Mouse (Mus musculus): ENCODE measurements around the gene Zbtb9.
"Not testable (repeated sequence)": the region's sequence is repeated elsewhere in the genome, so short reads cannot be mapped to it uniquely, and the experiment has no call there.

Gene Zbtb9

DNA sequence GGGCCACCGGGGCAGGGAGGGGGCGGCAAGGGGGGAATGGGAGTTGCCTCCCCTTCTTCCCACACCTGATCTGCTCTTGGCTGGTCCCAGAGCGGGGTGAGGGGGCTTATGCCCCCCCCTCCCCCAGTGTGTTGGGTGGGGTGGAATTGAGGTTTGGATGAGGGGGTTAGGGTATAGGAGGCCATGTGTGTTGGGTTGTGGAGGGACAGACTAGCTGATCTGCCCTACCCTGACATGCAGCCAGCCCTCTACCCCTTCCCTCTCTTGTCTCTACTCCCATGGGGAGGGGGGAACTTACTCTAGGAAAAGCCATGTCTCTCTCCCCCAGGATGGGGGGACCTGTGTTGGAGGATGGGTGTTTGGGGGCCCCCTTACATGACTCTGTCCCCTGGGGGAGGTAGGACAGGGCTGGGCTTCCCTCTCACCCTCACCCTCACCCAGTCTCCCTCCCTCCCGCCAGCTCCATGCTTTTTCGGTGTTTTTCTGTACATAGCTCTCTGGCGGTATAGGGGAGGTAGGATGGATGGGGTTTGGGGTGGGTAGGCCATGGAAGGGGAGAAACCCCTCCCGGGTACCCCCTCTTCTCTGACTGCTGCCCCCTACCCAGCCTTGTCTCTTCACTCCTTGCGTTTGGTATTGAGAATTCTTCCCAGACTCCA, 1.6 kb upstream of the Zbtb9 start:
- DNase-seq (ENCODE audit: low spot score in 2 of 2), result no peak

DNA sequence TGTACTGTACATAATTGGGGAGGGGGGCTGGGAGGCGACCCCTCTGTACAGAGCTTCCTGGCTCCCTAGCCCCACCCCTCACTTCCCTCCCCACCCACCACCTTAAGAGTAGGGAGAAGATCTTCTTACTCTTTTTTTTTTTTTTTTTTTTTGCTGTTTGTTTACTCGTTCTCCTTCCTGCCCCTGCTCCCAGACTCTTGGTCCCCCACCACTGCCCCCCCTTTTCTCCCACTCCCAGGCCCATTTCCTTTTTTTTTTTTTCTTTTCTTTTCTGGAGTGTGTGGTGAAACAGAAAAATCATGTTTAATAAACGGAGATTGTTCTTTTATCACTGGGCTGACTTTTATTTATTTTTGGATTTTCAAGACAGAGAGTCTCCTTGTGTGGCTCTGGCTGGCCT, 860 bp upstream of the Zbtb9 start:
- no peak for DNase-seq (ENCODE audit: low spot score in 2 of 2)

DNA sequence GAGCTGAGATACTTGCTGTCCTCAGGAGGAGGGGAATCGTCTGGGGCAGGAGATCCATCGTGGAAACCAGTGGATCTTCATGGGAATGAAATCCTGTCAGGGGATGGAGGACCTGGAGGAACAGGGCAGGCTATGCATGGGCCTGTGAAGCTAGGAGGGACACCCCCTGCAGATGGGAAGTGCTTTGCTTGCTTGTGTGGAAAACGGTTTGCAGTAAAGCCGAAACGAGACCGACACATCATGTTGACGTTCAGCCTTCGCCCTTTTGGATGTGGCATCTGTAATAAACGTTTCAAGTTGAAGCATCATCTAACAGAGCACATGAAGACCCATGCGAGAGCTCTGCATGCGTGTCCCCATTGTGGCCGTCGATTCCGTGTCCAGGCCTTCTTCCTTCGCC, 1.6 kb downstream of the Zbtb9 start:
- DNase-seq (ENCODE audit: low spot score in 2 of 2), result no peak

DNA sequence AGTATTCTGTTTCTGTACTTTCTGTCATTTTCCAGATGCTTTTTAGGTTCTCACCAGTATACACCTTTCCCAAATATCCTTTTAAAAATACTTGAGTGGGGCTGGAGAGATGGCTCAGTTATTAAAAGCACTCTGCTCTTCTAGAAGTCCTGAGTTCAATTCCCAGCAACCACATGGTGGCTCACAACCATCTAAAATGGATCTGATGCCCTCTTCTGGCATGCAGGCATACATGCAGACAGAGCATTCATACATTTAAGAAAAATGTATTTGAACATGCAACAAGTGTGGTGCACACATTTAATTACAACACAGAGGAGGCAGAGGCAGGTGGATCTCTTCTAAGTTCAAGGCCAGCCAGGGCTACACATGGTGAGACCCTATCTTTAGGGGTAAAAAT, 2.4 kb downstream of the Zbtb9 start:
- DNase-seq (ENCODE audit: low spot score in 2 of 2), result no peak

DNA sequence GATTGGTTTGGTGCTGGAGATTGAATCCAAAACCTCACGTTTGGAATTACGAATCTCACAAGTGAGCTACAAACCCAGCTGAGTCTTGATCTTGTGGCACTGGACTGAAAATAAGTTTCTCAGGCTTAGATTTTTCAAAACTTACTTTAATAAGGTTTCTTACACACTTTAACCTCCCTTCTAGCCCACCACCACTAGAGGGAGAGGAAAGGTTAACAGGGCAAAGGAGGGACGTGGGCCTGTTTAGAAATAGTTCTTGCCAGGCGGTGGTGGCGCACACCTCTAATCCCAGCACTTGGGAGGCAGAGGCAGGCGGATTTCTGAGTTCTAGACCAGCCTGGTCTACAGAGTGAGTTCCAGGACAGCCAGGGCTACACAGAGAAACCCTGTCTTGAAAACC, 4.4 kb downstream of the Zbtb9 start:
- not testable (repeated sequence) for DNase-seq (ENCODE audit: low spot score in 2 of 2)

DNA sequence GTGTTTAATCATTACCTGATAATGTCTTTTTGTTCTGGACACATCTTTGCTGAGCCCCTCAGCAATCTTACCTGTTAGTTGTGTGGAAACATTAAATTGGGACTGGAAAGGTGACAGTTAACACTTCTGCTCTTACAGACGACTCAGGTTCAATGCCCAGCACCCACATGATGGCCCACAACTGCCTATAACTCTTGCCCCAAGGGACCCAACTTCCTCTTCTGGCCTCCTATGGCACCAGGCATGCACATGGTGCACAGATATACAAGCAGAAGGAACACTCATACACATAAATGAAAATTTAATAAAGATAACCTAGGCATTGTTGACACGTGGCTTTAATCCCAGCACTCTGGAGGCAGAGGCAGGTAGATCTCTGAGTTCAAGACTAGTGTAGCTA, 6.5 kb downstream of the Zbtb9 start:
- no peak for DNase-seq (ENCODE audit: low spot score in 2 of 2)

DNA sequence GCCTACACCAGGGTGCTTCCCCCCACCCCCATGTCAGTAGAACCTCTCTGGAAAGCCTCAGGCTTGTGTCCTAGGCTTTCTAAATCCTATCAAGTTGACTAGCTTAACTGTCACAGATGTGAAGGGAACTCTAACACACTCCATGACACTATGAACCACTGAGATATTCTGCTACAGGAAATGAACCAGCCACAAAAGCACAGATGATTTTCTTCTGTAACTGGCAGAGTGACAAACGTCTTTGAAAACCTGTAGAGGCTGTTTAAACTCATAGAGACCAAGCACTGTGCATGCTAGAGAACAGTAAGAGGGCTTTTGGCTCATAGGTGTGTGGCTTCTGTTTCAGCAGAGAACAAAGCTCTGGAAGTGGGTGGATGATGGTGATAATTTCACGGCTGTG, 8.1 kb downstream of the Zbtb9 start:
- DNase-seq (ENCODE audit: low spot score in 2 of 2), result no peak

DNA sequence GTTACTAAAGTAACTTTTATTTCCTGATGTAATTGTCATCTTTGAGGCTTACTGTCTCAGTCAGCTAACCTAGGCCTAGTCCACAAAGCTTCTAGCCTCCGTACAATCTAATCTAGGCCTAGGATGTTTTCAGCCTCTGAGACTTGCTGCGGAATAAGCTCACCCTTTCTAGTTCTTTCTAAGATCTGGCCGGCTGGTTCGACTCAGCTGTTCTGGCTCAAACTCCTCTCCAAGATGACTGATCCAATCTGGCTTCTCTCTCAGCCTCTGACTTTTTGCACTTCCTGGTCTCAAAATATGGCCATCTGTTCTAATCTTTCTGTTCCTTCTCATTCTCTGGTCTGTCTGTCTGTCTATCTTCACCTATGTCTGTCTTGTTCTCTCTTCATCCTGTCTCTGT, 10.4 kb downstream of the Zbtb9 start:
- no peak for DNase-seq (ENCODE audit: low spot score in 2 of 2)

DNA sequence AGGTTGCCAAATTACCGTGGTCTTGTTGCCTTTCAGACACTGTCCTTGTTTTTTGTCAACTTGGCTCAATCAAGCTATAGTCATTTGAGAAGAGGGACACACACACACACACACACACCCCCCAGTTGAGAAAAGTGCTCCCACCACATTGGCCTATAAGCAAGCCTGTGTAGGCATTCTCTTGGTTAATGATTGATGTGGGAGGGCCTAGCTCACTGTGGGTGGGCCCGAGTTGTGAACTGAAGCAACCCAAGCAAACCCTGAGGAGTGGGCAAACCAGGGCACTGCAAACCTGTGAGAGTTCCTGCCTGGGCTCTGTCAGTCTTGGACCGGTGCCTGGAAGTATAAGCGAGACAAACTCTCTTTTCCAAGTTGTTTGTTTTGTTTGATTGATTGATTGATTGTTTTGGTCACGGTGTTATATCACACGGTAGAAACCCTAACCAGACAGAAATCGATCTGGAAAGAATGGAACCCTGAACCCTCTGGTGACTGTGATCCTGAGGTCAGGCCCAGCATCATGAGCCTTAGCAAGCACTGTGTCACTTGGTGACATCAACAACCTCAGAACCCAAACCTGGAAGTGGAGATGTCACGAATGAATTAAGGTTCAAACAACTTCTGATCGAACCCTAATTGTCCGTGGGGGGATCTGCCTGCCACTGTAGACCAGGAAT, 12.7 kb downstream of the Zbtb9 start:
- no peak for DNase-seq (ENCODE audit: low spot score in 2 of 2)

DNA sequence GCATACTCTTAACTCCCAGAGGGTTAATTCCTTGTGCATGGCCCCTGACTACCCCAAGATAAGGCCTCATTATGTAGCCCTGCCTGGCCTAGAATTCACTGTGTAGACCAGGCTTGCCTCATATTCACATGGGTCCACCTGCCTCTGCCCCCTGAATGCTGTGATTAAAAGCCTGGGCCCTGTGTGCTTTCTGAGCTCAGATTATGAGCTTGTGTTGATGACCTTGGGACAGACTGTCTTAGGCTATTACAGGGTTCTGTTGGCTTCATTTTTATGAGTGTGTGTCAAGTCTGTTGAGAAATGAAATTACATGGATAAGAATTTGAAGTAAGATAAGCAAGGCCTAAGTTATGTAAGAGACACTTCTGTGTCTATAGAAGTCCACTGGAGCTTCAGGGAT, 17.6 kb downstream of the Zbtb9 start:
- DNase-seq (ENCODE audit: low spot score in 2 of 2), result no peak

DNA sequence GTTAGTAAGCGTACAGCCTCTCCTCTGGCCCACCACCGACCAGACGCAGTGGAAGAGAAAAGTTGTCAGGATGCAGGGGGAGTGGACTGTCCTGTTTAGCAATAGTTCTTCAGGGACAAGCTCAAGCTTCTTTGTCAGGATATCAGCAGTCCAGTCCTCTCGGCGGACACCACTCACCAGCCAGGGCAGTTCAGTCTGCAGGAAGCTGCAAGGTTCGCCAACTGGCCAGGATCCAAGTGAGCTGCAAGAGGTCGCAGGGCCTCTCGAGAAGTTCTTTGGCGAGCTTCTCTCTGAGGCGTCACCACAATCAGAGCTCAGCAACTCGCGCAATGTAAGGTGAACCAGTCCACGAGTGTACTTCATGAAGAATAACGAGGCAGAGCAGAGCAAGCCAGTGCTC, 21.4 kb downstream of the Zbtb9 start:
- no peak for DNase-seq (ENCODE audit: low spot score in 2 of 2)

DNA sequence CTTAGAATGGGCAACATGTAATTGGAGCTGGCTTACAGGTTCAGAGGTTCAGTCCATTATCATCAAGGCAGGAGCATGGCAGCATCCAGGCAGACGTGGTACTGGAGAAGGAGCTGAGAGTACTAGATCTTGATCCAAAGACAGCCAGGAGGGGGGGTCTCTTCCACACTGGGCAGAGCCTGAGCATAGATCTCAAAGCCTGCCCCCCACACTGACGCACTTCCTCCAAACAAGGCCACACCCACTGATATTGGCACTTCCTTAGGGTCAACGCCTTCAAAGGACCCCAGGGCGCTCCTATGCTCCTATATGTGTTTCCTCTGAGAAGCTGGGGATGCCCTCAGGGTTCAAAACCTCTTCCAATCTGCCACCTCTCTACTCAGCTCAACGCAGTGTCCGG, 22.0 kb downstream of the Zbtb9 start:
- no peak for DNase-seq (ENCODE audit: low spot score in 2 of 2)

DNA sequence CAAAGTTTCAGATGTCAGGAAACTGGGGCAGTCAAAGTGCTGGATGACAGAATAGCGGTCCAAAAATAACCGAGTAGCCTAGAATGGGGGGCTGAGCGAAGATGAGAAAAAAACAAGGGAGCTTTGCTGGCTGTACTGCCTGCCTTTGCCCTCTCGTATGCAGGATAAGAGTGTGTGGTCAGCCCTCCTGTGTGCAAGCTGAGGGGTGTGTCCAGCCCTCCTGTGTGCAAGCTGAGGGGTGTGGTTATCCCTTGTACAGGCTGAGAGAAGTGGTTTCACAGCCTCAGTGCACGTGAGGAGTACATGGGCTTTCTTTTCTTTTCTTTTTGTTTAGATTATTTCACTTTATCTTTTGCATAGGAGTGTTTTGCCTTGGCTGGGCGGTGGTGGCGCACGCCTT, 22.6 kb downstream of the Zbtb9 start:
- no peak for DNase-seq (ENCODE audit: low spot score in 2 of 2)

DNA sequence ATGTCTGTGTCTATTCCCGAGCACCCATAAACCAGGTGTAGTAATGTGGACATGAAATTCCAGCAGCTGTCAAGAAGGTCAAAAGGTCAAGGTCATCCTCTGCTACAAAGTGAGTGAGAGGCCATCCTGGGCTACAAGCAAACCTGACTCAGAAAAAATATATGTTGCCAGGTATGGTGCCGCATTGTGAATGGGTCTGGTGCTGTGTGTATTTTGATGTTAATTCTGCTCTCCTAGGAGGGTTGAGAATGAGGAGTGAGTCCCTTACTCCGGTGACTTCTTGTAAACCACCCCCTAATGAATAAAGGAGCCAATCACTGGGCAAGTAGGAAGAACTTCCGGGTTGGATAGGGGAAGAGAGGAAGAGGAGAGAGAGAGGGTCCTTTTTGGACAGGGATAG, 24.7 kb downstream of the Zbtb9 start:
- no peak for DNase-seq (ENCODE audit: low spot score in 2 of 2)

DNA sequence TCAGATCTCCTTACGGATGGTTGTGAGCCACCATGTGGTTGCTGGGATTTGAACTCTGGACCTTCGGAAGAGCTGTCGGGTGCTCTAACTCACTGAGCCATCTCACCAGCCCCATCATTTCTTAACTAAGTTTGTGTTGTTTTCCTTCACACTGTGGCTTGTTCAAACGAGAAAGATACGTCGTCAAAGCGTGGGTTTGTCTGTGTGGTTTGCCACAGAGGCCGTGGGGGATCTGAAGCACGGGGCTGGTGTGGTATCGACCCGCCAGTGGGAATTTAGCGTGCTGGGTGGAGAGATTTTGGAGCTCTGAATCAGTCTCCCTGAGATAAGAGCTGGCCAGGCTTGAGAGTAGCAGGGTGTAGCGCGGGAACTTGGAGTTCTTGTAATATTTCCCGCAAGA, 25.3 kb downstream of the Zbtb9 start:
- DNase-seq (ENCODE audit: low spot score in 2 of 2), result no peak

DNA sequence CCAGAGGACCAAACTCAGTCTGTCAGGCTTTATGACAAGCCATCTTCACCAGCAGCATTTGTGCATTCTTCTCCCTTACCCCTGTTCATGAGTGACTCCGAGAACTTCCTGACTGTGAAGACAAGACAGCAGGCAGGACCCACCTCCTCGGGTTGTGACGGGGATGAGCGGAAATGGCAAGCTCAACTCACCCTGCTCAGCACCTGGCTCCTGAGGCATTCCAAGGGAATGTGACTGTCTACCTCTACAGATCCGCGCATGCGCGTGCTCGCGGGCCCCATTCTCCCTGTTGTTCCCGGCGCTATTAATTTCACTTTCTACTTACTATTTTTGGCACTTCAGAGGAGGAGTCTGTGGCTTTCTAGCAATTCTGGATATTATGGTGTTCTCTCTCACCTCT, 27.0 kb downstream of the Zbtb9 start:
- DNase-seq (ENCODE audit: low spot score in 2 of 2), result no peak

DNA sequence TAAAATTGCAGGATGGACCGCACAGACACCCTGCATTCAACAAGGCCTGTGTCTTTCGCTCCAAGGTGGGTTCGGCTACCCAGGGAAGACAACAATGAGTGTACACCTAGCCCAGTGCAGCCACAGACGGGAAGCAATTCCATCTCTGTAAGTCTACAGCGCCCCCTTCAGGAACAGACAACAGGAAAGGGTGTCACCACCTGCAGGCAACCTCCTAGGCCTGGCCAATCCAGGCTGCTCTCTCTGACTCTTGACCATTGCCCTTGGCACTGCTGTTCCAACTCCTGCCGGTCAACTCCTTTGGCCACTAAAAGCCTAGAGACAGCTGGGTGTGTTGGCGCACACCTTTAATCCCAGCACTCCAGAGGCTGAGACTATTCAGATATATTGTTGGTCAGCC, 28.2 kb downstream of the Zbtb9 start:
- DNase-seq (ENCODE audit: low spot score in 2 of 2), result no peak

DNA sequence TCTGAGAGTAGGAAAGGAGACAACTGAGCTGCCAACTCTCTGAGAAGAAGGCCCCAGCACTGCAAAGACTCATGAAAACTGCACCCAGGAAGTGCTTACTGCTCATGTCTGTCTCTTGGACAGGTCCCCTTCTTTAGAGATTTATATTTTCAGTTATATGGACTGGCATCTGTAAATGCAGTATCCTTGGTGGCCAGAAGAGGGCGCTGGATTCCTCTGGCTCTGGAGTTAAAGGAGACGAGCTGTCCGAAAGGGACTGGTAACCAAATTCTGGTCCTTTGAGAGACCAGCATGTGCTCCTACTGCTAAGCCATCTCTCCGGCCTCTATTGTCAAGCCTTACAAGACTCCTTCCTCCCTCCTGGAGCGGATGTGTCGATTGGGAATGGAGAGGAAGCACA, 28.9 kb downstream of the Zbtb9 start:
- DNase-seq (ENCODE audit: low spot score in 2 of 2), result no peak

DNA sequence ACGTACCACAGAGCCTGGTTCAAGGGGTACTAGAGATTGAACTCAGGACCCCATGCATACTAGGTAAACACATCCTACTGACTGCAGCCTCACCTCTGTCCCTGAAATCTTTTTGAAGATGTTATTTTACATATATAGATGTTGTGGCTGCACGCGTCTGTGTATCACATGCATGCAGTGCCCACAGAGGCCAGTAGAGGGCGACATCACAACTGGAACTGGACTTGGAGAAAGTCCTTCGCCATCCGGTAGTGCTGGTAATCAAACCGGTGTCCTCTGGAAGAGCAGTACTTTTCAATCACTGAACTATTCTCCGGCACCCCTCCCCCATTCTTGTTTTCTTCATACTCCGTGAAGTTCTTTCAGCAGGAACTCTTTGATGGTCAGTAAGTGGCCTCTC, 31.5 kb downstream of the Zbtb9 start:
- peak in 1 of 2 experiments; percentile 43 for DNase-seq (ENCODE audit: low spot score in 2 of 2)

DNA sequence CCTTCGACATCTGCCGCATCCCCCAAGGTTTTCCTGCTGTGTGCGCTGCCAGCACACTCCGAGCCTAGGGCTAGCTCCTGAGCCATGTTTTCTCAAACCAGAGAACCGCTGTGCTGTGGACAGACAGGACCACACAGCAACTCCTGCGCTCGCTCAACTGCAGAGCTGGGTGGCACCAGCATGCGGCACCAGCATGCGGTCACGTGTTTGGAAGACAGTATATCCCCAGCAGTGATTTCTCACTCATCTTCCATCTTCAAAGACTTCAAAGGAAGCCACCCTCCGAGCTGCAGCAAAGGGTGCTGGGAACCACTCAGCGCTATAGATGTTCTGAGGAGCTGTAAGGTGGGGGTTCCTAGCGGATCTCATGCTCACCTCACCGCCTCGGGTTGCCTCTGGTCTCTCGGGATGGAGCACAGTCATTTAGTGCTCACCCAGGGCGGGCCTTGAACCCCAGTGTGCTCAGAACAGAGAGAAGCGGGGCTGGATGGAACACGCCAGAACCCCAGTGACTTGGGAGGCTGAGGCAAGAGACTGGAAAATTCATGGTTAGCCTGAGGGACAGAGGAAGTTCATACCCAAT, 32.0 kb downstream of the Zbtb9 start:
- DNase-seq (ENCODE audit: low spot score in 2 of 2), result no peak

DNA sequence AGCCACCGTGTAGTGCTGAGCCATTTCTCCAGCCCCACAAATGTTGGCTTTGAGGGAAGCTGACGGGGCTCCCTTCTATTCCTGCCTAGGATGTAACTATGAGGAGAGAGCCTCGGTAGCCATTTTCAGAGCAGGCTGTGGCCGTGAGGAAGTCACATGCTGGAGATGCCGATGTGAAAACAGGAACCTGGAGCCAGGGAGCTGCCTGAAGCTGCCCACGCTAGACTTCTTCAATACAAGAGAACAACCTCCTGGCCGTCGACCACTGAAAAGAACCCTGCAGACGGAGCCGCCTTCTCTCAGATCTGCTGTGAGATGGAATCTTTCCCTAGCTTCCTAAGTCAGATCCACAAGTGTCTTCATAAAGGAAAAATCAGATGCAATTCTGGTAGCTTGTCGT, 32.7 kb downstream of the Zbtb9 start:
- DNase-seq (ENCODE audit: low spot score in 2 of 2), result no peak

DNA sequence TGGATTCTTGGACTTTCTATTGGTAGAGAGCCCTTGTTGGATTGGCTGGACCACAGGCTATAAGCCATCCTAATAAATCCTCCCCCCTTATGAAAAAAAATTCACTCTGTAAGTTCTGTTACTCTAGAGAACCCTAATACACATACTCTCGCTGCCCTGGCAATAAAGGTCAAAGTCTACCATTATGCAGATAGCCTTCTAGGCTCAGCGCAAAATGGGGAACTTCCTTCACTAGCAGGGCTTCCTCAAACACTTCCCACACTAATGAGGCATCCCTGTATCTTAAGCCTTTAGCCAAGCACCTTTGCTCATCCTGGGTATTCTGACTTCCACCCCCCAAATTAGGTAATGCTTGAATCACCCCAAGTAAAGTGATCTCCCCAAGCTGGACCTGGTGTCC, 35.3 kb downstream of the Zbtb9 start:
- no peak for DNase-seq (ENCODE audit: low spot score in 2 of 2)

DNA sequence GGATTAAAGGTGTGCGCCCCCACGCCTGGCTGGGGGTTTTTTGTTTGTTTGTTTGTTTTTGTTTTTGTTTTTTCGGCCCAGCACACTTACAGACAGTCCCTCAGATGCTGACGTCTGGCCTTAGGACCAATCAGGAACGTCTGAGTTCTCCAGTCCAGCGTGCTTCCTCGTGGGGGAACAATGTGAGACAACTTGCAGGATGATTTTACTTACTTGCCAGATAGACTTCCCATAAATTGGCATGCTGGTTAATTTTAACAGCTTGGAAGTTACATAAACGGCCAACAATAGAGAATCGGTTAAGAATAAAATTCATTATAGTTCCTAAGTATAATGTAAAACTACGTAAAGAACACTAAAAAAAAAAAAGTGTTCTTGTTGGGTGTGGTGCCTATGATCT, 38.2 kb downstream of the Zbtb9 start:
- no peak for DNase-seq (ENCODE audit: low spot score in 2 of 2)

Measured in frontal cortex, postnatal 25 days (tissue).